Mouse (Mus musculus) E14TG2a.4 (cell line): ENCODE results near the gene Gm47189.
"Not testable (repeated sequence)": the region's sequence is repeated elsewhere in the genome, so short reads cannot be mapped to it uniquely, and the experiment has no call there.

Experiments
- H3K27me3 ChIP-seq: 2 replicates; pipeline ENCODE4 v1.6.1; 2014; ENCODE audit warnings: low read length, control low read depth; ENCODE audit not compliant: insufficient read depth
- H3K36me3 ChIP-seq: 2 replicates; pipeline ENCODE4 v1.6.1; 2014; ENCODE audit warnings: low read length, control low read depth; ENCODE audit not compliant: insufficient read depth
- H3K4me1 ChIP-seq: replicated peaks from 2 replicates; pipeline ENCODE4 v1.6.1; 2014; ENCODE audit warnings: low read depth, low read length, control low read depth
- H3K4me3 ChIP-seq: replicated peaks from 2 replicates; pipeline ENCODE4 v1.5.1; 2014; ENCODE audit warnings: mild to moderate bottlenecking, low read length
- H3K9me3 ChIP-seq: 2 replicates; pipeline ENCODE4 v1.6.1; 2014; ENCODE audit warnings: low read length, control low read depth

Gm47189 gene

GRCm38 (mm10) chr14:41772341-41772740, at the start of gene Gm47189:
Gene Gm47189 (minus strand): TSS chr14:41772441.
- not testable (repeated sequence) for H3K36me3 ChIP-seq, H3K4me3 ChIP-seq, H3K27me3 ChIP-seq, H3K4me1 ChIP-seq, H3K9me3 ChIP-seq

- H3K9me3 ChIP-seq, H3K27me3 ChIP-seq, H3K4me1 ChIP-seq, H3K36me3 ChIP-seq, H3K4me3 ChIP-seq: not testable (repeated sequence)
Observed at GRCm38 (mm10) chr14:41755931-41756330, 16.3 kb downstream of the Gm47189 start.

GRCm38 (mm10) chr14:41750514-41750913, 21.7 kb downstream of the Gm47189 start, which contains the start of gene Gm7929:
Gene Gm7929 (minus strand): TSS chr14:41750614.
- H3K9me3 ChIP-seq, H3K4me3 ChIP-seq, H3K4me1 ChIP-seq, H3K27me3 ChIP-seq, H3K36me3 ChIP-seq: not testable (repeated sequence)

GRCm38 (mm10) chr14:41723437-41723836, 48.8 kb downstream of the Gm47189 start:
- H3K36me3 ChIP-seq: not testable (repeated sequence)

GRCm38 (mm10) chr14:41717180-41717579, 55.1 kb downstream of the Gm47189 start:
- H3K36me3 ChIP-seq, H3K27me3 ChIP-seq, H3K9me3 ChIP-seq, H3K4me1 ChIP-seq, H3K4me3 ChIP-seq: not testable (repeated sequence)

More at GRCm38 (mm10) chr14:41723437-41723836, 48.8 kb downstream of the Gm47189 start:
- H3K9me3 ChIP-seq, H3K4me1 ChIP-seq, H3K27me3 ChIP-seq: not testable (repeated sequence)
- peak overlapping the region; percentile 57; the same call in 1 of the 2 replicates for H3K4me3 ChIP-seq
